In genomic region chr6:127854688-127855013, GRCm38 (mm10) we compare ENCODE assay signal across 17 mouse cellular contexts. TPM values are rescaled to one million over a fixed set of nuclear protein-coding genes. Genes with fewer than 3 reads are reported as not detected.
DNase-seq lines count a peak whose midpoint lies in the region; ATAC-seq lines count a peak whose summit lies in the region.
"Had no signal": no experiment of that assay in that cellular context is flagged by ENCODE, and none has a peak within 500 bp of the region (broad histone marks: within the 10 kb centered on the region; RNA-seq: fewer than 3 reads in every experiment).

No protein-coding gene starts in this region.

- DNase-seq in heart, embryonic 10.5 days (ENCODE audit: low spot score), result no peak
- DNase-seq in heart, postnatal 14 days, result no peak
- DNase-seq in lung, adult 18-20 months, result no peak
- DNase-seq in left cerebral cortex, adult 18-20 months (ENCODE audit: low spot score in 2 of 2), result no peak
- DNase-seq: B cell, adult 2 months; kidney, adult 2 months; kidney, postnatal 25 days; right cerebral cortex, adult 18-20 months; spleen, adult 18-20 months; thymus, postnatal 36 days had no signal

- 92% methylated on average over 2 of the region's 2 CpGs for WGBS in heart, embryonic 10.5 days
- WGBS in lung, embryonic 16.5 days, result 95% methylated on average over 2 of the region's 2 CpGs
- WGBS in embryonic facial prominence, embryonic 12.5 days, result 83% methylated on average over 2 of the region's 2 CpGs
- 90% methylated on average over 2 of the region's 2 CpGs for WGBS in limb, embryonic 12.5 days

- H3K4me1 ChIP-seq in heart, embryonic 10.5 days, result peaks cover 13% of the 10 kb centered on the region; the same call in 1 of the 2 replicates
- peaks cover 17% of the 10 kb centered on the region for H3K4me1 ChIP-seq in lung, embryonic 16.5 days (replicated peaks; ENCODE audit: control insufficient read depth, insufficient read depth, low read length)
- H3K4me1 ChIP-seq in embryonic facial prominence, embryonic 12.5 days, result peaks cover 26% of the 10 kb centered on the region
- peaks cover 42% of the 10 kb centered on the region for H3K4me1 ChIP-seq in limb, embryonic 12.5 days (replicated peaks)

- H3K9me3 ChIP-seq in heart, embryonic 10.5 days, result no peaks in the 10 kb centered on the region
- no peaks in the 10 kb centered on the region for H3K9me3 ChIP-seq in lung, embryonic 16.5 days (ENCODE audit: control insufficient read depth, low read length)
- no peaks in the 10 kb centered on the region for H3K9me3 ChIP-seq in embryonic facial prominence, embryonic 12.5 days
- H3K9me3 ChIP-seq in limb, embryonic 12.5 days, result no peaks in the 10 kb centered on the region
- H3K9me3 ChIP-seq: hindbrain, embryonic 15.5 days had no signal

- 0 out of 2 replicates have a peak, but pooled peaks have one; percentile 7 for ATAC-seq in lung, embryonic 16.5 days (ENCODE audit: low read depth)
- no peak for ATAC-seq in embryonic facial prominence, embryonic 12.5 days (ENCODE audit: insufficient number of reproducible peaks, insufficient read depth, low FRiP score, low TSS enrichment)
- no peak for ATAC-seq in limb, embryonic 12.5 days (ENCODE audit: insufficient number of reproducible peaks, insufficient read depth, low FRiP score, low TSS enrichment, low read depth)
- ATAC-seq: Patski had no signal

- intact Hi-C loops in heart, postnatal 14 days (cut with DNase I), result no loop called here

- H3K27ac ChIP-seq in heart, embryonic 10.5 days, result peak overlapping the region; percentile 25; the same call in 1 of the 2 replicates
- no peak overlapping the region for H3K27ac ChIP-seq in lung, embryonic 16.5 days (ENCODE audit: low read length)
- H3K27ac ChIP-seq in embryonic facial prominence, embryonic 12.5 days, result 0 out of 2 replicates have a peak overlapping the region, but pooled peaks have one; percentile 17
- H3K27ac ChIP-seq in limb, embryonic 12.5 days, result peak overlapping the region; percentile 32; the same call in 1 of the 2 replicates
- H3K27ac ChIP-seq: hindbrain, embryonic 15.5 days; liver, embryonic 14.5 days had no signal

- H3K36me3 ChIP-seq in heart, embryonic 10.5 days, result no peaks in the 10 kb centered on the region
- no peaks in the 10 kb centered on the region for H3K36me3 ChIP-seq in lung, embryonic 16.5 days (ENCODE audit: control insufficient read depth, insufficient read depth, low read length)
- H3K36me3 ChIP-seq in embryonic facial prominence, embryonic 12.5 days, result no peaks in the 10 kb centered on the region
- H3K36me3 ChIP-seq in limb, embryonic 12.5 days, result no peaks in the 10 kb centered on the region
- H3K36me3 ChIP-seq: hindbrain, embryonic 15.5 days had no signal

- H3K4me2 ChIP-seq in lung, embryonic 16.5 days (ENCODE audit: low read depth, low read length), result peak overlapping the region; percentile 48; the same call in 1 of the 2 replicates
- H3K4me2 ChIP-seq in embryonic facial prominence, embryonic 12.5 days (replicated peaks), result peak overlapping the region; percentile 31; the same call in 1 of the 2 replicates
- H3K4me2 ChIP-seq in limb, embryonic 12.5 days, result peak overlapping the region; percentile 21

- H3K9ac ChIP-seq in lung, embryonic 16.5 days (ENCODE audit: low read length), result no peak overlapping the region
- H3K9ac ChIP-seq in embryonic facial prominence, embryonic 12.5 days, result no peak overlapping the region
- no peak overlapping the region for H3K9ac ChIP-seq in limb, embryonic 12.5 days (replicated peaks)
- H3K9ac ChIP-seq: hindbrain, embryonic 15.5 days; liver, embryonic 14.5 days had no signal

- no peaks in the 10 kb centered on the region for H3K27me3 ChIP-seq in heart, embryonic 10.5 days (ENCODE audit: insufficient read depth, poor library complexity, severe bottlenecking)
- no peaks in the 10 kb centered on the region for H3K27me3 ChIP-seq in lung, embryonic 16.5 days (ENCODE audit: control insufficient read depth, insufficient read depth, low read depth, low read length)
- H3K27me3 ChIP-seq in embryonic facial prominence, embryonic 12.5 days, result no peaks in the 10 kb centered on the region
- no peaks in the 10 kb centered on the region for H3K27me3 ChIP-seq in limb, embryonic 12.5 days
- H3K27me3 ChIP-seq: hindbrain, embryonic 15.5 days had no signal

- H3K4me3 ChIP-seq in heart, embryonic 10.5 days, result no peak overlapping the region
- no peak overlapping the region for H3K4me3 ChIP-seq in lung, embryonic 16.5 days (ENCODE audit: low read length)
- no peak overlapping the region for H3K4me3 ChIP-seq in embryonic facial prominence, embryonic 12.5 days
- no peak overlapping the region for H3K4me3 ChIP-seq in limb, embryonic 12.5 days (replicated peaks)
- H3K4me3 ChIP-seq: hindbrain, embryonic 15.5 days had no signal

RNA-seq across cellular contexts. Expression of gene Tspan11, which starts 32.7 kb away (rescaled TPM):
- 1.4 and 1.8 TPM in 2 replicates for polyA plus RNA-seq in heart, embryonic 10.5 days (2016; fragmentation: Nextera tagmentation; extraction: Ambion mirVana)
- 1 to 10 TPM; 3.1 to 3.3 TPM for total RNA-seq in heart, postnatal 14 days (2021)
- polyA plus RNA-seq in lung, embryonic 16.5 days (2015; fragmentation: Nextera tagmentation; extraction: Ambion mirVana), result 22.0 and 23.8 TPM in 2 replicates
- polyA plus RNA-seq in embryonic facial prominence, embryonic 12.5 days (2016; fragmentation: Nextera tagmentation; extraction: Ambion mirVana), result 20.8 and 24.7 TPM in 2 replicates
- polyA plus RNA-seq in limb, embryonic 12.5 days (2016; fragmentation: Nextera tagmentation; extraction: Ambion mirVana), result 14.9 and 15.7 TPM in 2 replicates
- 1 to 10 TPM; 4.6 to 6.3 TPM for total RNA-seq in left cerebral cortex, adult 18-20 months (2021)
- total RNA-seq: megakaryocyte, adult 5-6 weeks had no signal
- polyA plus RNA-seq: Patski had no signal
